Mouse (Mus musculus): ENCODE results near the gene Smco1.

GRCm38 (mm10) chr16:32280211-32280610 lies 8.9 kb downstream of the Smco1 start:
- TF ChIP-seq CTCF (IDR thresholded peaks at IDR 0.05; ENCODE audit: borderline replicate concordance, control insufficient read depth, extremely low read depth, insufficient read depth, low read length, poor library complexity) (no peak), POLR2A (IDR thresholded peaks at IDR 0.05; ENCODE audit: control insufficient read depth, extremely low read depth, insufficient read depth, low read length, poor library complexity) (no peak)
